Mouse (Mus musculus) stomach, postnatal 0 days (tissue): ENCODE data around the gene Camk2n2. TPM values are rescaled to one million over a fixed set of nuclear protein-coding genes. Genes with fewer than 3 reads are reported as not detected.
"Not testable (repeated sequence)": the region's sequence is repeated elsewhere in the genome, so short reads cannot be mapped to it uniquely, and the experiment has no call there.

Source experiments
- ATAC-seq: fragments of 200-750 bp; cut with Nextera tagmentation; 2 replicates; pipeline ENCODE4 v1.8.0; 2017; ENCODE audit not compliant: low FRiP score, low TSS enrichment
- DNase-seq: peaks from one replicate; pipeline ENCODE4 v3.0.0-alpha.2; 2016; ENCODE audit warnings: low spot score
- H3K27ac ChIP-seq: fragments of 300-500 bp; sonication (generic); replicated peaks from 2 replicates; pipeline ENCODE4 v1.5.1; 2014; ENCODE audit warnings: mild to moderate bottlenecking, control low read depth
- H3K27me3 ChIP-seq: fragments of 300-500 bp; sonication (generic); 2 replicates; pipeline ENCODE4 v1.6.1; 2014; ENCODE audit warnings: low read length; ENCODE audit not compliant: control insufficient read depth, insufficient read depth
- H3K36me3 ChIP-seq: fragments of 300-500 bp; sonication (generic); 2 replicates; pipeline ENCODE4 v1.6.1; 2014; ENCODE audit warnings: low read length, mixed read lengths; ENCODE audit not compliant: control insufficient read depth, insufficient read depth
- H3K4me1 ChIP-seq: fragments of 300-500 bp; sonication (generic); replicated peaks from 2 replicates; pipeline ENCODE4 v1.6.1; 2014; ENCODE audit warnings: antibody characterized with exemption; ENCODE audit not compliant: control insufficient read depth, insufficient read depth
- H3K4me2 ChIP-seq: fragments of 300-500 bp; sonication (generic); replicated peaks from 2 replicates; pipeline ENCODE4 v1.6.1; 2014; ENCODE audit warnings: low read depth, mild to moderate bottlenecking, control low read depth, moderate library complexity
- H3K4me3 ChIP-seq: fragments of 300-500 bp; sonication (generic); 2 replicates; pipeline ENCODE4 v1.5.1; 2014; ENCODE audit warnings: low read depth, low read length, control low read depth
- H3K9ac ChIP-seq: fragments of 300-500 bp; sonication (generic); 2 replicates; pipeline ENCODE4 v1.6.1; 2014; ENCODE audit warnings: mild to moderate bottlenecking, low read length, control low read depth, mixed read lengths
- H3K9me3 ChIP-seq: fragments of 300-500 bp; sonication (generic); 2 replicates; pipeline ENCODE4 v1.6.1; 2016; ENCODE audit warnings: low read length; ENCODE audit not compliant: control insufficient read depth
- CTCF ChIP-seq: IDR thresholded peaks from 2 replicates; pipeline ENCODE4 v1.5.1; 2016; ENCODE audit warnings: antibody characterized with exemption, low read depth, mild to moderate bottlenecking, moderate library complexity
- EP300 ChIP-seq: optimal IDR thresholded peaks from 2 replicates; pipeline ENCODE3; 2016; ENCODE audit warnings: antibody characterized with exemption
- WGBS: fragments of 180-500 bp; shearing (Covaris S2); extraction: QIAGEN DNeasy Blood & Tissue Kit; methylation state at CpG from one replicate; pipeline ENCODE4 v1.1.7; 2014; 5-methylcytosine and 5-hydroxymethylcytosine counted together
- polyA plus RNA-seq: library from polyadenylated mRNA; unstranded; fragments of >200 nt; fragmentation: Nextera tagmentation; extraction: Ambion mirVana; gene quantifications from 2 replicates; pipeline ENCODE4 v1.2.1, GENCODE M21; 2015

The Camk2n2 gene
- 0.74 and 1.2 TPM in 2 replicates for polyA plus RNA-seq

- no peak within 1 kb of the TSS for H3K27ac ChIP-seq
- H3K9me3 ChIP-seq, result no peaks in the 10 kb centered on the region
- ATAC-seq (peak; percentile 67), DNase-seq (peak; percentile 77)
- TF ChIP-seq EP300 (no peak), CTCF (no peak)
- peaks cover 6% of the 10 kb centered on the region for H3K4me1 ChIP-seq
- H3K4me2 ChIP-seq, result peak within 1 kb of the TSS; percentile 100
- 2% methylated on average over 34 of the region's 92 CpGs for WGBS
- peak within 1 kb of the TSS; percentile 63 for H3K4me3 ChIP-seq
- H3K36me3 ChIP-seq, result no peaks in the 10 kb centered on the region
- peak within 1 kb of the TSS; percentile 38 for H3K9ac ChIP-seq
- H3K27me3 ChIP-seq, result no peaks in the 10 kb centered on the region
Observed at GRCm38 (mm10) chr16:20621191-20621990, at the start of gene Camk2n2. Gene Camk2n2 (minus strand): TSS chr16:20621287.

- Histone ChIP-seq H3K9me3 (no peaks in the 10 kb centered on the region), H3K27me3 (no peaks in the 10 kb centered on the region), H3K9ac (no peak overlapping the region), H3K4me3 (no peak overlapping the region), H3K27ac (no peak overlapping the region), H3K4me1 (no peaks in the 10 kb centered on the region; the same call in 1 of the 2 replicates), H3K36me3 (peaks cover 3% of the 10 kb centered on the region; the same call in 1 of the 2 replicates), H3K4me2 (no peak overlapping the region)
- WGBS, result 84% methylated on average over 3 of the region's 3 CpGs
- DNase-seq (no peak), ATAC-seq (no peak)
- TF ChIP-seq CTCF (no peak), EP300 (no peak)
Observed at GRCm38 (mm10) chr16:20670291-20670690, 49.2 kb upstream of the Camk2n2 start.

- not testable (repeated sequence) for H3K36me3 ChIP-seq, H3K4me1 ChIP-seq, H3K27me3 ChIP-seq, ATAC-seq, H3K4me2 ChIP-seq, H3K9ac ChIP-seq, H3K4me3 ChIP-seq, DNase-seq, H3K27ac ChIP-seq, H3K9me3 ChIP-seq
- WGBS, result 95% methylated on average over 4 of the region's 6 CpGs
Observed at GRCm38 (mm10) chr16:20668013-20668412, 46.9 kb upstream of the Camk2n2 start, which contains the start of gene Eif4g1. Gene Eif4g1 (plus strand): TSS chr16:20668313.

GRCm38 (mm10) chr16:20657661-20658060, 36.6 kb upstream of the Camk2n2 start:
- 85% methylated on average over 4 of the region's 4 CpGs for WGBS
- Histone ChIP-seq H3K27ac (no peak overlapping the region), H3K4me3 (no peak overlapping the region), H3K4me1 (no peaks in the 10 kb centered on the region), H3K36me3 (peaks cover 28% of the 10 kb centered on the region), H3K27me3 (no peaks in the 10 kb centered on the region), H3K9ac (no peak overlapping the region), H3K4me2 (no peak overlapping the region), H3K9me3 (no peaks in the 10 kb centered on the region)
- ATAC-seq (no peak), DNase-seq (no peak)
- no peak for TF ChIP-seq EP300
- no peak for TF ChIP-seq CTCF

GRCm38 (mm10) chr16:20653315-20653714, 32.2 kb upstream of the Camk2n2 start:
- no peak overlapping the region for H3K9ac ChIP-seq
- no peaks in the 10 kb centered on the region for H3K27me3 ChIP-seq
- peaks cover 20% of the 10 kb centered on the region for H3K36me3 ChIP-seq
- WGBS, result 62% methylated on average over 2 of the region's 2 CpGs
- H3K27ac ChIP-seq, result no peak overlapping the region
- no peaks in the 10 kb centered on the region for H3K9me3 ChIP-seq
- no peaks in the 10 kb centered on the region for H3K4me1 ChIP-seq
- DNase-seq (no peak), ATAC-seq (no peak)
- no peak overlapping the region for H3K4me2 ChIP-seq
- no peak overlapping the region for H3K4me3 ChIP-seq
- TF ChIP-seq EP300 (no peak), CTCF (peak; percentile 18; the same call in 1 of the 2 replicates)

GRCm38 (mm10) chr16:20651947-20652310, 30.8 kb upstream of the Camk2n2 start:
- H3K4me1 ChIP-seq, result no peaks in the 10 kb centered on the region
- peak overlapping the region; percentile 93 for H3K9ac ChIP-seq
- H3K4me3 ChIP-seq, result peak overlapping the region; percentile 88
- no peak for DNase-seq
- H3K4me2 ChIP-seq, result peak overlapping the region; percentile 82
- no peak for TF ChIP-seq CTCF
- TF ChIP-seq EP300, result no peak
- no peaks in the 10 kb centered on the region for H3K9me3 ChIP-seq
- WGBS, result 5% methylated on average over 12 of the region's 12 CpGs
- H3K27ac ChIP-seq, result peak overlapping the region; percentile 40; the same call in 1 of the 2 replicates
- peak; percentile 59 for ATAC-seq
- no peaks in the 10 kb centered on the region for H3K27me3 ChIP-seq
- H3K36me3 ChIP-seq, result peaks cover 14% of the 10 kb centered on the region
